Mouse (Mus musculus) megakaryocyte, adult 5-6 weeks (primary cell): ENCODE results near the gene Hist1h2ab. TPM values are rescaled to one million over a fixed set of nuclear protein-coding genes. Genes with fewer than 3 reads are reported as not detected.
"Not testable (repeated sequence)": the region's sequence is repeated elsewhere in the genome, so short reads cannot be mapped to it uniquely, and the experiment has no call there.

Experiments used
- ATAC-seq: 2 replicates; pipeline ENCODE4 v1.8.0; 2016; ENCODE audit warnings: mild to moderate bottlenecking, inconsistent platforms; ENCODE audit not compliant: poor library complexity, severe bottlenecking
- total RNA-seq, 2 experiments: library from RNA; stranded (forward) in 1 of 2; stranded (reverse) in 1 of 2; fragments of 153-499, 151-499 nt in 1 of 2; fragments of 221-1000, 200-1000 nt in 1 of 2; gene quantifications; 2 replicates each; pipeline versions ENCODE4 v1.2.3 to v1.2.4; 2015 to 2017

The Hist1h2ab gene
- total RNA-seq, 2 experiments from 2014 or later, result 114 to 4,666 TPM

DNA sequence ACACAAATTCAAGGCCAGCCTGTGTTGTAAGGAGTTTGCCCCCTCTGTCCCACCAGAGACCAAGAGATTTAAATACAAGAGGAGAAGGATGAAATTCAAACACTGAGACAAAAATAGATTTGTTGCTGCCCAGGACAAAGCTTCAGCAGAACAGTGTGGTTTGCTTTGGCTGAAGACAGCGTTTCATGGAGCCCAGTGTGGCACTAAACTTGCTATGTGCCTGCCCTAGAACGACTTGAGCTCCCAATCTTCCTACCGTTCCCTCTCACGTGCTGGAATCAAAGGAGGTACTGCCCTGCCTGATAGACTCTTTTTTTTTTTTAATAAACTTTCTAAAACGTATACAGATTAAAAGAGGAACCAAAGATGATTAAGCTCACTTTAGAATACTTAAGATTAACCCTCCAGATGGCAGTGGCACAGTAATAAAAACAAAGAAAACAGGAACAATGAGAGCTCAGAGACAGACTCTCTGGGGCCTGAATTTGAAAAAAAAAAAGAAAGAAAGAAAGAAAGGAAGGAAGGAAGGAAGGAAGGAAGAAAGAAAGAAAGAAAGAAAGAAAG is 18.0 kb downstream of the Hist1h2ab start:
- no peak; the same call in 1 of the 2 replicates for ATAC-seq

DNA sequence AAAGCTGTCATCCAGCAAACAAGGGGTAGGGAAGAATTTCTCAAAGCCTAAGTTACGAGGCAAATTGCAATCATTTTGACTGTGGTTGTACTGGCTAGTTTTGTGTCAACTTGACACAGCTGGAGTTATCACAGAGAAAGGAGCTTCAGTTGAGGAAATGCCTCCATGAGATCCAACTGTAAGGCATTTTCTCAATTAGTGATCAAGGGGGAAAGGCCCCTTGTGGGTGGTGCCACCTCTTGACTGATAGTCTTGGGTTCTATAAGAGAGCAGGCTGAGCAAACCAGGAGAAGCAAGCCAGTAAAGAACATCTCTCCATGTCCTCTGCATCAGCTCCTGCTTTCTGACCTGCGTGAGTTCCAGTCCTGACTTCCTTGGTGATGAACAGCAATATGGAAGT is 18.7 kb downstream of the Hist1h2ab start, which contains the start of gene Trim38:
Gene Trim38, plus strand, starts transcription at position 301 of the 400 bp plus-strand sequence.
- not testable (repeated sequence) for ATAC-seq

DNA sequence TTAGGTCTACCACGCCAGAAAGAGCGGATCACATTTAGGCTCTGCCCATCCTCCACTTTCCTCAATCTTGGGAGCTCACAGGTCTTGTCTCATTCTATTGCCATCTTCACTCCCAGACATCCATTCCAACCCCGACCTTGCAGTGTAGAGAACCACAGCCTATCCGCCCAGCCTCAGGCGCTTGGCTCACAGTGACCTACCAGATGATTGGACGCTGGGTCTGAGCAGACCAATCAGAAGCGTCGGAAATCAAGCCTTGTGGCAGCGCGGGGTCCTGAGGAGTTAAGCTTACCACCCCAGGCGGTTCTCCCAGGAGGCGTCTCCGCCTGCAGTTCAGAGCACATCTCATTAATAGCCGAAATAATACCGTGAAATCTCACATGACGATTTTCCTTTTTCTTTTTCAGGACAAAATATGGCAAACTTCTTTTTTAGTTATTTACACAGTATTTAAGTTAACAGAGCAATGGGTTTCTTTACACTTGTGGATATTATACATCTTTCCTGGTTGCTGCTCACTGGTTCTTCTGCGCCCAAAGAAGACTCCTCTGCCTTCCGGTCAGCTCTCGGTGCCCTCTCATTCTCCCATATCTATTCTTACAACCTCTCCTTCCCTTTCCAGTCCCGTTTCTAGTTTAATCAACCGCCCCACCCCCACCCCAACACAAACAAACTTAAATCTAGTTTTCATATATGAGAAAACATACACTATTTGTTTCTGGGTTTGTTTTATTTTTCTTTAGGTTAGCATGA is 21.8 kb downstream of the Hist1h2ab start:
- 0 out of 2 replicates have a peak, but pooled peaks have one; percentile 38 for ATAC-seq

- ATAC-seq, result peak; percentile 71
These were observed 27.4 kb downstream of the Hist1h2ab start for GRCm38 (mm10) chr13:23778339-23778738.

- ATAC-seq, result no peak
These were observed 28.1 kb downstream of the Hist1h2ab start for GRCm38 (mm10) chr13:23779025-23779424.

GRCm38 (mm10) chr13:23792520-23792919 is 41.6 kb downstream of the Hist1h2ab start:
- 0 out of 2 replicates have a peak, but pooled peaks have one; percentile 51 for ATAC-seq

GRCm38 (mm10) chr13:23799405-23799804 is 48.5 kb downstream of the Hist1h2ab start:
- peak; percentile 98 for ATAC-seq

Other genes with a start within 250 kb of the Hist1h2ab start
Only the 30 nearest of the 37 such genes appear.
- gene Hist1h1d, start 197.9 kb upstream of the Hist1h2ab start, total RNA-seq (2015), result 16.7 and 17.0 TPM in 2 replicates
- 182 and 184 TPM in 2 replicates for gene Hist1h1d, start 197.9 kb upstream of the Hist1h2ab start, total RNA-seq (2017)
- 101 and 161 TPM in 2 replicates for gene Hist1h3e, start 188.8 kb upstream of the Hist1h2ab start, total RNA-seq (2015)
- 295 and 358 TPM in 2 replicates for gene Hist1h3e, start 188.8 kb upstream of the Hist1h2ab start, total RNA-seq (2017)
- gene Hist1h2ae, start 179.9 kb upstream of the Hist1h2ab start, total RNA-seq (2015), result 8.8 and 9.0 TPM in 2 replicates
- 272 and 274 TPM in 2 replicates for gene Hist1h2ae, start 179.9 kb upstream of the Hist1h2ab start, total RNA-seq (2017)
- 325 and 384 TPM in 2 replicates for gene Hist1h2bg, start 179.7 kb upstream of the Hist1h2ab start, total RNA-seq (2015)
- gene Hist1h2bg, start 179.7 kb upstream of the Hist1h2ab start, total RNA-seq (2017), result 1,715 and 1,721 TPM in 2 replicates
- 449 and 490 TPM in 2 replicates for gene Hist1h2bf, start 176.9 kb upstream of the Hist1h2ab start, total RNA-seq (2015)
- gene Hist1h2bf, start 176.9 kb upstream of the Hist1h2ab start, total RNA-seq (2017), result 736 and 744 TPM in 2 replicates
- gene Hist1h2ad, start 176.7 kb upstream of the Hist1h2ab start, total RNA-seq (2015), result 3.2 and 3.6 TPM in 2 replicates
- gene Hist1h2ad, start 176.7 kb upstream of the Hist1h2ab start, total RNA-seq (2017), result 93.7 and 99.2 TPM in 2 replicates
- 150 and 159 TPM in 2 replicates for gene Hist1h3d, start 175.4 kb upstream of the Hist1h2ab start, total RNA-seq (2015)
- gene Hist1h3d, start 175.4 kb upstream of the Hist1h2ab start, total RNA-seq (2017), result 86.3 and 96.3 TPM in 2 replicates
- 655 and 672 TPM in 2 replicates for gene Hist1h4d, start 169.5 kb upstream of the Hist1h2ab start, total RNA-seq (2015)
- 1,182 and 1,443 TPM in 2 replicates for gene Hist1h4d, start 169.5 kb upstream of the Hist1h2ab start, total RNA-seq (2017)
- gene Hist1h2be, start 130.0 kb upstream of the Hist1h2ab start, total RNA-seq (2015), result 15.1 and 16.4 TPM in 2 replicates
- gene Hist1h2be, start 130.0 kb upstream of the Hist1h2ab start, total RNA-seq (2017), result 110 and 115 TPM in 2 replicates
- gene Hist1h1e, start 128.6 kb upstream of the Hist1h2ab start, total RNA-seq (2015), result 408 and 475 TPM in 2 replicates
- gene Hist1h1e, start 128.6 kb upstream of the Hist1h2ab start, total RNA-seq (2017), result 457 and 467 TPM in 2 replicates
- gene Hist1h2ac, start 67.2 kb upstream of the Hist1h2ab start, total RNA-seq (2015), result 10.3 and 12.0 TPM in 2 replicates
- 67.7 and 81.2 TPM in 2 replicates for gene Hist1h2ac, start 67.2 kb upstream of the Hist1h2ab start, total RNA-seq (2017)
- gene Hist1h2bc, start 66.9 kb upstream of the Hist1h2ab start, total RNA-seq (2015), result 40.3 and 42.6 TPM in 2 replicates
- gene Hist1h2bc, start 66.9 kb upstream of the Hist1h2ab start, total RNA-seq (2017), result 253 and 263 TPM in 2 replicates
- 0.94 TPM in 1 of 2 replicates, not detected in the other for gene Hist1h1t, start 55.3 kb upstream of the Hist1h2ab start, total RNA-seq (2015)
- 2.7 and 5.3 TPM in 2 replicates for gene Hist1h1t, start 55.3 kb upstream of the Hist1h2ab start, total RNA-seq (2017)
- gene Hist1h4c, start 52.7 kb upstream of the Hist1h2ab start, total RNA-seq (2015), result 60.8 and 62.1 TPM in 2 replicates
- gene Hist1h4c, start 52.7 kb upstream of the Hist1h2ab start, total RNA-seq (2017), result 282 and 359 TPM in 2 replicates
- 12.3 and 17.1 TPM in 2 replicates for gene Hfe, start 40.3 kb upstream of the Hist1h2ab start, total RNA-seq (2015)
- gene Hfe, start 40.3 kb upstream of the Hist1h2ab start, total RNA-seq (2017), result 7.6 and 8.5 TPM in 2 replicates
- 179 and 186 TPM in 2 replicates for gene Hist1h1c, start 12.3 kb upstream of the Hist1h2ab start, total RNA-seq (2015)
- gene Hist1h1c, start 12.3 kb upstream of the Hist1h2ab start, total RNA-seq (2017), result 1,288 and 1,327 TPM in 2 replicates
- gene Hist1h3c, start 5.5 kb upstream of the Hist1h2ab start, total RNA-seq (2015), result 115 and 119 TPM in 2 replicates
- 508 and 593 TPM in 2 replicates for gene Hist1h3c, start 5.5 kb upstream of the Hist1h2ab start, total RNA-seq (2017)
- 264 and 296 TPM in 2 replicates for gene Hist1h2bb, start 4.4 kb upstream of the Hist1h2ab start, total RNA-seq (2015)
- 5,681 and 7,839 TPM in 2 replicates for gene Hist1h2bb, start 4.4 kb upstream of the Hist1h2ab start, total RNA-seq (2017)
- 495 and 572 TPM in 2 replicates for gene Hist1h3b, start 1.1 kb downstream of the Hist1h2ab start, total RNA-seq (2015)
- gene Hist1h3b, start 1.1 kb downstream of the Hist1h2ab start, total RNA-seq (2017), result 546 and 613 TPM in 2 replicates
- gene Hist1h4b, start 5.9 kb downstream of the Hist1h2ab start, total RNA-seq (2015), result 64.8 and 95.3 TPM in 2 replicates
- gene Hist1h4b, start 5.9 kb downstream of the Hist1h2ab start, total RNA-seq (2017), result 562 and 732 TPM in 2 replicates
- gene Hist1h4a, start 10.1 kb downstream of the Hist1h2ab start, total RNA-seq (2015), result 58.1 TPM in 2 replicates
- gene Hist1h4a, start 10.1 kb downstream of the Hist1h2ab start, total RNA-seq (2017), result 540 and 548 TPM in 2 replicates
- gene Hist1h3a, start 11.3 kb downstream of the Hist1h2ab start, total RNA-seq (2015), result 53.9 and 67.3 TPM in 2 replicates
- 527 and 571 TPM in 2 replicates for gene Hist1h3a, start 11.3 kb downstream of the Hist1h2ab start, total RNA-seq (2017)
- 117 and 119 TPM in 2 replicates for gene Hist1h1a, start 12.5 kb downstream of the Hist1h2ab start, total RNA-seq (2015)
- gene Hist1h1a, start 12.5 kb downstream of the Hist1h2ab start, total RNA-seq (2017), result 1,654 and 1,862 TPM in 2 replicates
- gene Trim38, start 18.8 kb downstream of the Hist1h2ab start, total RNA-seq (2015), result not detected in 2 replicates
- gene Trim38, start 18.8 kb downstream of the Hist1h2ab start, total RNA-seq (2017), result not detected in 2 replicates
- not detected in 2 replicates for gene Slc17a2, start 55.9 kb downstream of the Hist1h2ab start, total RNA-seq (2015)
- gene Slc17a2, start 55.9 kb downstream of the Hist1h2ab start, total RNA-seq (2017), result not detected in 2 replicates
- not detected in 2 replicates for gene Slc17a3, start 88.3 kb downstream of the Hist1h2ab start, total RNA-seq (2015)
- not detected in 2 replicates for gene Slc17a3, start 88.3 kb downstream of the Hist1h2ab start, total RNA-seq (2017)
- gene Slc17a1, start 116.6 kb downstream of the Hist1h2ab start, total RNA-seq (2015), result not detected in 2 replicates
- gene Slc17a1, start 116.6 kb downstream of the Hist1h2ab start, total RNA-seq (2017), result not detected in 2 replicates
- not detected in 2 replicates for gene Slc17a4, start 163.9 kb downstream of the Hist1h2ab start, total RNA-seq (2015)
- not detected in 2 replicates for gene Slc17a4, start 163.9 kb downstream of the Hist1h2ab start, total RNA-seq (2017)
- not detected in 2 replicates for gene Hist1h2ba, start 183.0 kb downstream of the Hist1h2ab start, total RNA-seq (2015)
- not detected in 2 replicates for gene Hist1h2ba, start 183.0 kb downstream of the Hist1h2ab start, total RNA-seq (2017)
- not detected in 2 replicates for gene Hist1h2aa, start 183.3 kb downstream of the Hist1h2ab start, total RNA-seq (2015)
- not detected in 2 replicates for gene Hist1h2aa, start 183.3 kb downstream of the Hist1h2ab start, total RNA-seq (2017)